Mouse (Mus musculus) thymus, adult 2 months (tissue): ENCODE measurements around the gene Capn7.

ENCODE experiments used
- CTCF ChIP-seq: fragments of 200-500 bp; IDR thresholded peaks from 2 replicates; pipeline ENCODE4 v1.5.1; 2012; ENCODE audit warnings: mild to moderate bottlenecking, control low read depth, low read length, moderate library complexity, borderline replicate concordance; ENCODE audit not compliant: control insufficient read depth, poor library complexity, insufficient read depth; ENCODE audit errors: extremely low read depth
- POLR2A ChIP-seq: fragments of 200-500 bp; IDR thresholded peaks from 2 replicates; pipeline ENCODE4 v1.6.1; 2012; ENCODE audit warnings: mild to moderate bottlenecking, low read length, control low read depth, moderate library complexity; ENCODE audit not compliant: control insufficient read depth, poor library complexity, insufficient read depth; ENCODE audit errors: extremely low read depth

DNA sequence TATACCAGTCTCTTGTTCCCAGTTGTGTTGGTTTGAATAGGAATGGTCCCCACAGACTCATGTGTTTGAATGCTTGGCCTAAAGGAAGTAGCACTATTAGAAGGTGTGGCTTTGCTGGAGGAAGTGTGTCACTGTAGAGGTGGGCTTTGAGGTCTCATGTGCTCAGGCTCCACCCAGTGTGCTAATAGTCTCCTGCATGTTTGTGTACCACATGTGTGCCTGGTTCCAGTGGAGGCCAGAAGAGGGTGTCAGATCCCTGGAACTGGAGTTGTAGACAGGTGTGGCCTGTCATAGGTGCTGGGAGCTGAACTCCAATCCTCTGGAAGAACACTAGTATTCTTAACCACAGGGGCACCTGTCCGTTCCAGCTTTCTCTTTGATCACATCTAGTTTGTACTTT lies 9.2 kb upstream of the Capn7 start:
- TF ChIP-seq CTCF, result no peak
- no peak for TF ChIP-seq POLR2A
